In the genomic region with DNA sequence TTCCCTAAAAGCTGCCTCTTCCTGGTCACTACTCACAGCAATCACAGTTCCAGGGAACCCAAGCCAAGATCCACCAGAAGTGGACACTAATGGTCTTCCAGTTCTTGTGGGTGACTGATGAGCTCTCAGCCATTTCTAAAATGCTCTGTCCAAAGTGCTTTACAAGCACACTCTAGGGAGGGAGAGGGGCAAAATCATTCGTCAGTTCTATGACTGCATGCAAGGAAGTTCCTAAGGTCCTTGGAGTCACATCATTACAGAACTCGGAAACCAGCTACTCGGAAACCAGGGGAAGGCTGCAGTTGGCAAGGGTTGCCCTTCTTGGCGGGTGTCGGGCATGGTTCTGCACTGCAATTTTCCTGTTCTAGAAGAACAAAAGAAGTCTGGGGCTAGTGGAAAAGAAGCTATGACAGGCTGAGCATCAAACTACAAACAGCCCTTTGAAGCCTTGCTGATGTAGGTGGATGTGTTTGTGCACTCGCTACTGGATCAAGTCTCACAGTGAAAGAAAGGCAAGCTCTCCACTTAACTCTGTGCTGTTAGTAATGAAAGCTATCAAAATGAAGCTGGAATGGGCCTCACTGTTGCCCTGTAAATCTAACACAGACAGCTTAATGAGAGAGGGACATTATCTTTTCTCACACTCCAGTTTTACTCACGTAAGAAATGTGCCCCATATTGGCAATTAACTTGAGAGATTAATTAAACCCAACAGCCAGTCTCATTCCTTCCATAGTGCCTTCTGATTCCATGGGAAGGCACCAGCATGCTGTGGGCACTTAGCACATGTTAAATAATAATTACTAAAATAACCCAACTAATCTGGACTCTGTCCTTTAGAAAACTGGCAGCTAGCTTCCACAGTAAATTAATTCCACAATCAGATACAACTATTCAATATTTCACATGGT, we compare ENCODE assay signal across 21 mouse cellular contexts.
DNase-seq lines count a peak whose midpoint lies in the region; ATAC-seq and TF ChIP-seq lines count a peak whose summit lies in the region.
"Had no signal": no experiment of that assay in that cellular context is flagged by ENCODE, and none has a peak within 500 bp of the region (broad histone marks: within the 10 kb centered on the region; RNA-seq: fewer than 3 reads in every experiment).

No protein-coding gene starts in this region.

- 48% methylated on average over 7 of the region's 7 CpGs for WGBS in hindbrain, postnatal 0 days
- WGBS in hindbrain, embryonic 12.5 days: 73% methylated on average over 7 of the region's 7 CpGs
- WGBS in neural tube, embryonic 13.5 days: 50% methylated on average over 7 of the region's 7 CpGs

- no peak overlapping the region for H3K4me3 ChIP-seq in hindbrain, postnatal 0 days (ENCODE audit: low read length)
- H3K4me3 ChIP-seq in hindbrain, embryonic 12.5 days: no peak overlapping the region
- no peak overlapping the region for H3K4me3 ChIP-seq in neural tube, embryonic 13.5 days
- H3K4me3 ChIP-seq: hindbrain, embryonic 10.5 days; midbrain, embryonic 15.5 days had no signal

- no peaks in the 10 kb centered on the region for H3K36me3 ChIP-seq in hindbrain, postnatal 0 days (ENCODE audit: insufficient read depth, low read length)
- no peaks in the 10 kb centered on the region for H3K36me3 ChIP-seq in hindbrain, embryonic 12.5 days
- H3K36me3 ChIP-seq in neural tube, embryonic 13.5 days: no peaks in the 10 kb centered on the region
- H3K36me3 ChIP-seq: hindbrain, embryonic 10.5 days; midbrain, embryonic 15.5 days had no signal

- H3K9ac ChIP-seq in hindbrain, postnatal 0 days (replicated peaks; ENCODE audit: low read length): no peak overlapping the region
- H3K9ac ChIP-seq in hindbrain, embryonic 12.5 days: no peak overlapping the region
- H3K9ac ChIP-seq in neural tube, embryonic 13.5 days: no peak overlapping the region
- H3K9ac ChIP-seq: midbrain, embryonic 15.5 days had no signal

- no peak for ATAC-seq in hindbrain, postnatal 0 days
- no peak for ATAC-seq in hindbrain, embryonic 12.5 days (ENCODE audit: low FRiP score)
- peak; percentile 91 for ATAC-seq in neural tube, embryonic 13.5 days (ENCODE audit: low read depth)
- ATAC-seq: activated CD4-positive, CD25-positive, alpha-beta regulatory T cell, adult 4 months; intestine, embryonic 16.5 days; midbrain, embryonic 15.5 days; Patski had no signal

- H3K27ac ChIP-seq in hindbrain, postnatal 0 days: no peak overlapping the region
- H3K27ac ChIP-seq in hindbrain, embryonic 12.5 days: no peak overlapping the region
- H3K27ac ChIP-seq in neural tube, embryonic 13.5 days (replicated peaks): peak overlapping the region; percentile 57
- H3K27ac ChIP-seq: hindbrain, embryonic 10.5 days; midbrain, embryonic 15.5 days had no signal

- no peaks in the 10 kb centered on the region for H3K4me1 ChIP-seq in hindbrain, postnatal 0 days (ENCODE audit: insufficient read depth, low read length)
- no peaks in the 10 kb centered on the region for H3K4me1 ChIP-seq in hindbrain, embryonic 12.5 days
- H3K4me1 ChIP-seq in neural tube, embryonic 13.5 days (replicated peaks): no peaks in the 10 kb centered on the region; the same call in 1 of the 2 replicates
- H3K4me1 ChIP-seq: hindbrain, embryonic 10.5 days; midbrain, embryonic 15.5 days had no signal

- peak; percentile 10 for DNase-seq in hindbrain, postnatal 0 days (ENCODE audit: low spot score)
- DNase-seq in Muller cell, postnatal 12 days (ENCODE audit: inconsistent ontology term): peak; percentile 73
- peak; percentile 5 for DNase-seq in brain, adult 2 months (ENCODE audit: low read depth, low spot score)
- DNase-seq in adrenal gland, adult 2 months: no peak
- DNase-seq in layer of hippocampus, postnatal 25 days (ENCODE audit: extremely low spot score in 1 of 2, low spot score in 1 of 2): no peak
- DNase-seq: adrenal gland, postnatal 14 days; cerebellum, adult 2 months; gastrocnemius, postnatal 14 days; kidney, postnatal 10 days; liver; lung, postnatal 14 days; right cerebral cortex, postnatal 25 days; thymus, adult 18-20 months; thymus, postnatal 4 days had no signal

- H3K9me3 ChIP-seq in hindbrain, postnatal 0 days (ENCODE audit: low read length): no peaks in the 10 kb centered on the region
- H3K9me3 ChIP-seq in hindbrain, embryonic 12.5 days (replicated peaks): no peaks in the 10 kb centered on the region
- H3K9me3 ChIP-seq in neural tube, embryonic 13.5 days: no peaks in the 10 kb centered on the region
- H3K9me3 ChIP-seq: hindbrain, embryonic 10.5 days; midbrain, embryonic 15.5 days had no signal

- no peak overlapping the region for H3K4me2 ChIP-seq in hindbrain, postnatal 0 days (ENCODE audit: low read depth, low read length)
- no peak overlapping the region for H3K4me2 ChIP-seq in hindbrain, embryonic 12.5 days (replicated peaks)
- peak overlapping the region; percentile 6; the same call in 1 of the 2 replicates for H3K4me2 ChIP-seq in neural tube, embryonic 13.5 days
- H3K4me2 ChIP-seq: midbrain, embryonic 15.5 days had no signal

- TF ChIP-seq CTCF in hindbrain, postnatal 0 days (IDR thresholded peaks at IDR 0.05; ENCODE audit: low read depth): no peak

- H3K27me3 ChIP-seq in hindbrain, postnatal 0 days (ENCODE audit: insufficient read depth, low read length): no peaks in the 10 kb centered on the region
- H3K27me3 ChIP-seq in hindbrain, embryonic 12.5 days: no peaks in the 10 kb centered on the region
- no peaks in the 10 kb centered on the region for H3K27me3 ChIP-seq in neural tube, embryonic 13.5 days
- H3K27me3 ChIP-seq: midbrain, embryonic 15.5 days; Patski had no signal

Comparison
In these comparisons a context has a peak if more than half of its experiments do, and no peak if none do; other contexts are left out.
1. DNase-seq: peak in hindbrain, postnatal 0 days (single experiment), Muller cell, postnatal 12 days (single experiment) and brain, adult 2 months (single experiment); none in adrenal gland, adult 2 months (single experiment) and layer of hippocampus, postnatal 25 days (0 of 2).